Comparison of ENCODE assay signal across 14 mouse cellular contexts in genomic region chr7:65978996-65979823, GRCm38 (mm10).
DNase-seq lines count a peak whose midpoint lies in the region; ATAC-seq and TF ChIP-seq lines count a peak whose summit lies in the region.
"Had no signal": no experiment of that assay in that cellular context is flagged by ENCODE, and none has a peak within 500 bp of the region (broad histone marks: within the 10 kb centered on the region; RNA-seq: fewer than 3 reads in every experiment).

No protein-coding gene starts in this region.

- peak; percentile 80 for DNase-seq in NIH3T3 (ENCODE audit: low read depth)
- DNase-seq in heart, adult 8-10 months (ENCODE audit: low spot score) = peak; percentile 34
- peak; percentile 19 to 31 for DNase-seq in kidney, postnatal 36 days
- no peak for DNase-seq in embryo, embryonic 11 days
- no peak for DNase-seq in spleen, postnatal 10 days (ENCODE audit: low spot score in 2 of 2)
- DNase-seq in midbrain, embryonic 10.5 days (ENCODE audit: low spot score) = no peak
- DNase-seq: cerebellum, adult 2 months; gastrocnemius, postnatal 10 days; spleen, adult 18-20 months; thymus, postnatal 4 days had no signal

- H3K9ac ChIP-seq in intestine, embryonic 15.5 days = no peak overlapping the region
- no peak overlapping the region for H3K9ac ChIP-seq in intestine, postnatal 0 days (ENCODE audit: low read depth, low read length)
- H3K9ac ChIP-seq: midbrain, embryonic 15.5 days had no signal

- H3K4me1 ChIP-seq in intestine, embryonic 15.5 days (replicated peaks) = peaks cover 9% of the 10 kb centered on the region
- no peaks in the 10 kb centered on the region for H3K4me1 ChIP-seq in intestine, postnatal 0 days (replicated peaks; ENCODE audit: control insufficient read depth, insufficient read depth, low read length)
- peaks cover 6% of the 10 kb centered on the region for H3K4me1 ChIP-seq in midbrain, embryonic 10.5 days
- H3K4me1 ChIP-seq: midbrain, embryonic 15.5 days had no signal

- H3K9me3 ChIP-seq in intestine, embryonic 15.5 days = no peaks in the 10 kb centered on the region
- H3K9me3 ChIP-seq in intestine, postnatal 0 days (ENCODE audit: control insufficient read depth) = no peaks in the 10 kb centered on the region
- no peaks in the 10 kb centered on the region for H3K9me3 ChIP-seq in midbrain, embryonic 10.5 days (replicated peaks)
- H3K9me3 ChIP-seq: midbrain, embryonic 15.5 days had no signal

- 59% methylated on average over 11 of the region's 11 CpGs for WGBS in intestine, embryonic 15.5 days
- WGBS in intestine, postnatal 0 days = 61% methylated on average over 11 of the region's 11 CpGs
- 82% methylated on average over 11 of the region's 11 CpGs for WGBS in midbrain, embryonic 10.5 days

- no peak for TF ChIP-seq CTCF in intestine, postnatal 0 days (IDR thresholded peaks at IDR 0.05; ENCODE audit: low read depth)

- ATAC-seq in intestine, embryonic 15.5 days = peak; percentile 47; the same call in 1 of the 2 replicates
- ATAC-seq in intestine, postnatal 0 days = no peak
- ATAC-seq: activated CD4-positive, CD25-positive, alpha-beta regulatory T cell, adult 4 months; midbrain, embryonic 15.5 days had no signal

- no peaks in the 10 kb centered on the region for H3K27me3 ChIP-seq in intestine, embryonic 15.5 days (replicated peaks)
- H3K27me3 ChIP-seq in intestine, postnatal 0 days (replicated peaks; ENCODE audit: control insufficient read depth, insufficient read depth, low read length) = no peaks in the 10 kb centered on the region
- H3K27me3 ChIP-seq in midbrain, embryonic 10.5 days (ENCODE audit: low read depth, poor library complexity, severe bottlenecking) = no peaks in the 10 kb centered on the region
- H3K27me3 ChIP-seq: midbrain, embryonic 15.5 days had no signal

- H3K4me3 ChIP-seq in intestine, embryonic 15.5 days (replicated peaks) = no peak overlapping the region
- no peak overlapping the region for H3K4me3 ChIP-seq in intestine, postnatal 0 days (ENCODE audit: low read depth, low read length)
- H3K4me3 ChIP-seq in midbrain, embryonic 10.5 days = no peak overlapping the region
- H3K4me3 ChIP-seq: midbrain, embryonic 15.5 days had no signal

- no peaks in the 10 kb centered on the region for H3K36me3 ChIP-seq in intestine, embryonic 15.5 days
- H3K36me3 ChIP-seq in intestine, postnatal 0 days (ENCODE audit: control insufficient read depth, insufficient read depth) = no peaks in the 10 kb centered on the region
- H3K36me3 ChIP-seq in midbrain, embryonic 10.5 days = no peaks in the 10 kb centered on the region
- H3K36me3 ChIP-seq: midbrain, embryonic 15.5 days had no signal

- no peak overlapping the region for H3K4me2 ChIP-seq in intestine, embryonic 15.5 days (replicated peaks)
- H3K4me2 ChIP-seq in intestine, postnatal 0 days (replicated peaks; ENCODE audit: low read depth) = no peak overlapping the region
- H3K4me2 ChIP-seq: midbrain, embryonic 15.5 days had no signal

- 0 out of 2 replicates have a peak overlapping the region, but pooled peaks have one; percentile 14 for H3K27ac ChIP-seq in intestine, embryonic 15.5 days
- H3K27ac ChIP-seq in intestine, postnatal 0 days (ENCODE audit: low read depth, low read length) = no peak overlapping the region
- H3K27ac ChIP-seq in midbrain, embryonic 10.5 days (replicated peaks) = no peak overlapping the region
- H3K27ac ChIP-seq: midbrain, embryonic 15.5 days had no signal

Comparison
In these comparisons a context has a peak if more than half of its experiments do, and no peak if none do; other contexts are left out.
1. DNase-seq: peak in NIH3T3 (single experiment), heart, adult 8-10 months (single experiment) and kidney, postnatal 36 days (2 of 2); none in embryo, embryonic 11 days (single experiment), spleen, postnatal 10 days (0 of 2) and midbrain, embryonic 10.5 days (single experiment).